Mouse (Mus musculus) neutrophil, adult 5-6 weeks (primary cell): Measurements from ENCODE around the gene Grin2a. TPM values are rescaled to one million over a fixed set of nuclear protein-coding genes. Genes with fewer than 3 reads are reported as not detected.

ENCODE experiments used
- ATAC-seq: fragments of 151-379, 151-347 bp; 2 replicates; pipeline ENCODE4 v1.8.0; 2017; ENCODE audit warnings: mild to moderate bottlenecking, moderate TSS enrichment; ENCODE audit not compliant: insufficient number of reproducible peaks, poor library complexity, low FRiP score, severe bottlenecking; ENCODE audit errors: extremely low read depth
- total RNA-seq: library from RNA; stranded (forward); fragments of 200-1000 nt; gene quantifications from 2 replicates; pipeline ENCODE4 v1.2.3, GENCODE M21; 2017

The Grin2a gene
- total RNA-seq, 1 experiment from 2014 or later: 0.23 TPM

DNA sequence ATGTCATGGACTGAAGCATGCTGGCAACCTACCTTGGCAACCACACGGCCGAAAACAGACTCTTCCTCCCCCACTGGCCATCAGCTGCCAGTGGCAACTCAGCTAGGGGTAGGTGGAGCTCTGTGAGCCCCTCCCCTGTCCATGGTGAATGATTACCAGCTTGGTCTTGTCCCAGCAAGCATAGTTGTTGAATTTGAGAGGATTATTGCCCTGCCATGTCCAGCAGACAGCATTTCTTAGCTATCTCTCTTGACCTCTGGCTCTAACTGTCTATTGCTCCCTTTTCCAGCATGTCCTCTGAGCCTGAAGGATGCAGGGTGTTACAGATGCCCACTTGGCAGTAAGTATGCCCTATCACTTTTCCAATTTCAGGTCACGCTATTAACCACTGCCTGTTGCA is 406.9 kb downstream of the Grin2a start:
- no peak for ATAC-seq

- no peak for ATAC-seq
Measured at GRCm38 (mm10) chr16:9583981-9584380, 411.4 kb downstream of the Grin2a start.

GRCm38 (mm10) chr16:9571793-9572192 is 423.6 kb downstream of the Grin2a start:
- no peak for ATAC-seq

DNA sequence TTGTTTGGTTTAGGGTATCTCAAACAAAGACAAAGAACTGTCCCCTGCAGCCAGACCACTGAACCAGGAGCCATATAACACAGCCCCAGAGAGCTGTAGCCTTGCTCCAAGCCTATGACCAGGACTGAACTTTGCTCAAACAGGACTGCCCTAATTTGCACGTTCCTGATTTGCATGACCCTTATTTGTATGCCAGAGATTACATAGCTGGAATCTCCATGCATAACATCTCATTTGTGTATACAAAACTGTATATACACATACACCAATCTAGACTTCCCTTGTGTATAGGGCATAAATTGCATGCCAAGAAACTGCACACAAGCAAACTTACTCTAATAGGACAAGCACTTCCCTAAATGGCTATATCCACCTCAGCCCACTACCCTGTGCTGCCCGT is 428.1 kb downstream of the Grin2a start:
- ATAC-seq: no peak

GRCm38 (mm10) chr16:9561816-9562215 is 433.5 kb downstream of the Grin2a start:
- ATAC-seq: no peak

DNA sequence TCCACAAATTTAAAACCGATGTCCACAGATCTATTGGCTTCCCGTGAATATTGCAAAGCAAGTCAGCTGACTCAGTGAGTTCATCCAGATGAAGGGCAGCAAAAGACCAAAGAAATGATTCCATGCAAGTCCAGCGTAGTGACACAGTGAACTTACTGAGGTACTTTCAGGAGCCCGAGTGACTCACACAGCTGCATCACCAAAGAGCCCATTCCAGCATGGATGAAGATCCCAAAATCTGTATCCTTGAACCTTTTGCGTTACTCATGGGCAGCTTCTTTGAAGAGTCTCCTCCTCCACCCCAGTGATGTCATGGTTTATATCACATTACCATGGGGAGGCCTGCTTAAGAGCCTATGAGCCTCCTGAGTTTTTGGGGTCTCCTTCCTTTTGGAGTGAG is 460.2 kb downstream of the Grin2a start:
- no peak for ATAC-seq

DNA sequence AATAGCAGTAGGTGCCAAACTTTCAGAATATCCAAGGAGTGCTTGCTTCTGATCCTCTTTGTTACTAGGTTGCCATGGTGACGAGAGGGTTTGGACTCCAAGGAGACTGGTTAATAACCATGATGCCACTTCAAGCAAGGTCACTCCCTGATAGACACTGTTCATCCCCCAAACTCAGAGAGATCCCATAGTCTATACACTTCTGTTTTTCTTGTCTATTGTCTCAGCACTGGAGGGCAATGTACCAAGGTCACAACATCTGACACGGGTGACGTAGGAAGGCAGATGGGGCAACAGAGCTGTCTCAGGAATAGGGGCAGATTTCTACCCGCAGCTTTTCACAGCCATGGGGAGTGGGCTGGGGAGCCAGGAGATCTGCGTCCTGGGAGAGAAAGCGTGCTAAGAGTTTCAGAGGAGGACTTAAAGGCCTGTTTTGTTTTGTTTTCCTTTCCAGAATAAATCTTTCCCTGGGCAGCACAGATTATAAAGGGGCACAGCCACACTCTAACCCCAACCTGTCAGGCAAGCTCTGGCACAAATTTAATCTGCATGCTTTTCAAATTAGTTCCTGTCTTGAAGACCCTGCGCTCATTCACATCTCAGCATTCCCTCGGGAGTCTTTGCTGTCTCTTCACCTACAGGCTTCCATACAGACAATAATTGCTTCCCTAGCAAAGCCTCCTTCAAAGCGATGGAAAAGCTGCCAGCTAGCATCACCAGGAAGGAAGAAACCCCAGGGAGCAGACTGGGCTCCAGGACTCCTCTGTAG is 461.6 kb downstream of the Grin2a start:
- no peak for ATAC-seq

DNA sequence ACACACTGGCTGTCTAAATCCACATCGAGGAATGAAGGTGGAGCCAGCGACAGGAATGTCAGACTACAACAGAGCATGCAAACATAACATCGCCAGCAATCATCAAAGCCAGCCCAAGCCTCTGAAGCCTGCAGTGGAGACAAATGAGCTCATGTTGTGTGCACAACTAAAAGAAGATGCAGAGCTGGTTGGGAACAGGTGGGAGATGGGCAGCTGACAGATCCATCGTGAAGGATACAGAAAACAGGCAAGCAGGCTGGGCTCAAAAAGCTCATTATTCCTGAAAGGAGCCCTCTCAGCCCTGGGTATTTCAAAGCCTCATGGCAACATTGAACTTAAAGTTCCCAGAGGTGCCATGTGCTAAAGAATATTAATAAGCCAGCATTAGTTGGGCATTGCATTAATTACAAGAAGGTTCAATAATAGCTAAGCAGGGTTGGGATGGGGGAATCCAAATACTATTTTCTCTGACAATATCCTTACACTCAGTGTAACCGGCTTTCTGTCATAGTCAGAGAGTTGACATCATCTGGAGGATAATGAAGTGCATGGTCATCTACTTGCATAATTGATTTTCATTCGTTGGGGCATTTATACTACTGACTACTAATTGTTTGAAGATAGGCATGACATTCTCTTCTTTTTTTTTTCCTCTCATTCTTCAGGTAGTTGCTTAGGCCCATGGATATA is 462.4 kb downstream of the Grin2a start:
- no peak for ATAC-seq

DNA sequence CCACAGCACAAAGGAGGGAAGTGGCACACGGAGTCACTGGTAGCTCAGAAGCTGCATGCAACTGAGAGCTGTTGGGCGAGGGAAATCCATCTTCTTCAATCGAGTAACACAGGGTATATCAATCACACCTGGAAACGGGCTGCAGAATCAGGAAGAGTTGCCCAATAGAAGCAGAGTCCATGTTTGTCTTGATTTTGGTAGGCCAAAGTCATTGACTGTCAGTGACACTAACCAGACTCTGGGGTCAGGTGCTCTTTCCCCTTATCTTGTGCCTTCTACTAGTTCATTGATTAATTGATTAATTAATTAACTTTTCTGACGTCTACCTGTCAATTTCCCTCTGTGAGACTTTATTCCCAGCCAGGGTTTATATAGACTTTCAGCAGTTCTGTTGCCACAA is 468.1 kb downstream of the Grin2a start:
- ATAC-seq: no peak

DNA sequence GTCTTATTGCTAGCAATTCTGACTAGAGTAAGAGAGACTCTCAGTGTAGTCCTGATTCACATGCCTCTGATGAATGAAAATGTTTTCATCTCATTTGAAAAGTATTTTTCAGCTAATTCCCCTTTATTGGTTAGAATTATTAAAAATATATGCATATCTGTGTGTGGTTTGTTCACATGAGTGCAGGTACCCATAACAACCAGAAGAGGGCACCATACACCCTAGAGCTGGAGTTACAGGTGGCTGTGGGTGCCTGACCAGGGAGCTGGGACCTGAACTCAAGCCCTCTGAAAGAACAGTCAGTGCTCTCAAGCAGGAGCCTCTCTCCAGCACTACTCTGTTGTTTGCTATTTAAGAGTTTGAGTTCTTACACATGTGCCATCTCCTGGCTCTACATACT is 472.0 kb downstream of the Grin2a start:
- ATAC-seq: no peak

Other genes starting within 250 kb of the Grin2a start
- not detected in 2 replicates for gene Rpl39l, start 174.7 kb upstream of the Grin2a start, total RNA-seq
- not detected in 2 replicates for gene Atf7ip2, start 197.2 kb upstream of the Grin2a start, total RNA-seq